Mouse (Mus musculus): Measurements from ENCODE around the gene Unc79. TPM values are rescaled to one million over a fixed set of nuclear protein-coding genes. Genes with fewer than 3 reads are reported as not detected.

The Unc79 gene
- polyA plus RNA-seq, 1 experiment from 2014 or later, result 4.8 TPM

DNA sequence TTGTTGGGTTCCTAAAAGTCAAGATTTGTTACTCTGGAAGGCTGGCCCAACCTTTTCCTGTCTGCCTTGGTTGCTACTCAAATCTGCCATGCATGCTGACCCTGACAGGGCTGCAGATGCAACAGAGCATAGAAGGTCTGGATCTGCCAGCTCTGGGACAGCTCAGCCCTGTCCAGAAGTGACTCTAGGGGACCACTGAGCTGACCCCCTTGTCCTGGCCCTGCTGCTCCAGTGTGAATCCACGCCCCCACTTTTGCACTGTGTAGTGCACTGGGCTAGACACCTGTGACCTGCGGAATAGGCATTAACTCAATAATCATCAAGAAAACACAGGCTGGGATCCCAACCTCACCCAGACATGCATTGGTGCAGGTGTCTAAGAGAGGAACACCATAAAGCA is 266.1 kb downstream of the Unc79 start:
- Histone ChIP-seq H3K27ac (replicated peaks) (0 out of 2 replicates have a peak overlapping the region, but pooled peaks have one; percentile 30), H3K9ac (replicated peaks) (no peak overlapping the region), H3K4me3 (no peak overlapping the region), H3K9me3 (no peaks in the 10 kb centered on the region), H3K4me2 (replicated peaks) (no peak overlapping the region), H3K36me3 (peaks cover 7% of the 10 kb centered on the region; the same call in 1 of the 2 replicates), H3K4me1 (peaks cover 12% of the 10 kb centered on the region), H3K27me3 (no peaks in the 10 kb centered on the region)
- no peak for ATAC-seq (ENCODE audit: low FRiP score, low read depth)
- 100% methylated on average over 2 of the region's 2 CpGs for WGBS

- Histone ChIP-seq H3K9ac (replicated peaks) (no peak overlapping the region), H3K4me3 (no peak overlapping the region), H3K27ac (replicated peaks) (no peak overlapping the region), H3K36me3 (peaks cover 7% of the 10 kb centered on the region; the same call in 1 of the 2 replicates), H3K27me3 (no peaks in the 10 kb centered on the region), H3K4me2 (replicated peaks) (no peak overlapping the region), H3K4me1 (peaks cover 12% of the 10 kb centered on the region), H3K9me3 (no peaks in the 10 kb centered on the region)
- 77% methylated on average over 6 of the region's 6 CpGs for WGBS
- no peak for ATAC-seq (ENCODE audit: low FRiP score, low read depth)
Observed at GRCm38 (mm10) chr12:103215877-103216610, 267.4 kb downstream of the Unc79 start.

GRCm38 (mm10) chr12:103223671-103224070 is 275.0 kb downstream of the Unc79 start:
- Histone ChIP-seq H3K4me2 (replicated peaks) (no peak overlapping the region), H3K4me1 (no peaks in the 10 kb centered on the region), H3K36me3 (no peaks in the 10 kb centered on the region), H3K9me3 (no peaks in the 10 kb centered on the region), H3K27ac (replicated peaks) (no peak overlapping the region), H3K4me3 (no peak overlapping the region), H3K9ac (replicated peaks) (no peak overlapping the region), H3K27me3 (no peaks in the 10 kb centered on the region)
- no peak for ATAC-seq (ENCODE audit: low FRiP score, low read depth)
- 91% methylated on average over 9 of the region's 9 CpGs for WGBS

DNA sequence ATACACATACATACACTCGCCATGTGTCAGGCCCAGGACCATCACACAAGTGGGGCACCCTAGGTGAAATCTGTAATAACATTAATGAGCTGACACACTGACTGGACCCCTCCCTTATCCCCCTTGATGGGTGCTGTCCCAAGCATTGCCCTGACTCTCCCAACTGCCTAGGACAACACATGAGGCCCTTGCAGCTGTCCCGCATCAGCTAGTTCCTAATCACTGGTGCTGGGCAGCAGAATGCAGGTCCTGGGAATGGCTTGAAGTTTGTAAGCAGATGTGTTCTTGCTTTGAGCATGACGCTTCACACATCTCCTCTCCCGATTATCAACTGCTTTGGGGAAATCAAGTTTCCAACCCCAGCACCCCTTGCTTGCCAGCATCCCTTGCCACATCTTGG is 277.5 kb downstream of the Unc79 start:
- Histone ChIP-seq H3K27ac (replicated peaks) (no peak overlapping the region), H3K36me3 (no peaks in the 10 kb centered on the region), H3K4me2 (replicated peaks) (no peak overlapping the region), H3K27me3 (no peaks in the 10 kb centered on the region), H3K4me3 (no peak overlapping the region), H3K4me1 (no peaks in the 10 kb centered on the region), H3K9me3 (no peaks in the 10 kb centered on the region), H3K9ac (replicated peaks) (no peak overlapping the region)
- no peak for ATAC-seq (ENCODE audit: low FRiP score, low read depth)
- 83% methylated on average over 4 of the region's 4 CpGs for WGBS

GRCm38 (mm10) chr12:103229058-103229457 is 280.4 kb downstream of the Unc79 start:
- H3K4me3 ChIP-seq, result no peak overlapping the region
- no peak overlapping the region for H3K27ac ChIP-seq (replicated peaks)
- no peak overlapping the region for H3K9ac ChIP-seq (replicated peaks)
- H3K4me1 ChIP-seq, result 0 out of 2 replicates have a peak, but pooled peaks cover 7% of the 10 kb centered on the region
- H3K4me2 ChIP-seq (replicated peaks), result no peak overlapping the region
- no peaks in the 10 kb centered on the region for H3K9me3 ChIP-seq
- no peak for ATAC-seq (ENCODE audit: low FRiP score, low read depth)
- WGBS, result 85% methylated on average over 4 of the region's 4 CpGs
- no peaks in the 10 kb centered on the region for H3K27me3 ChIP-seq
- no peaks in the 10 kb centered on the region for H3K36me3 ChIP-seq

Small RNA genes within 50 kb of the gene (microRNA-seq; reads per million reads assigned to microRNA genes)
- gene Gm44324, result not detected

Other genes with a start within 250 kb of the Unc79 start
- gene Itpk1, start 243.9 kb upstream of the Unc79 start, polyA plus RNA-seq (2016; fragmentation: Nextera tagmentation; extraction: Ambion mirVana), result 15.4 and 17.2 TPM in 2 replicates
- gene Moap1, start 205.2 kb upstream of the Unc79 start, polyA plus RNA-seq (2016; fragmentation: Nextera tagmentation; extraction: Ambion mirVana), result 36.8 and 41.6 TPM in 2 replicates
- gene Tmem251, start 205.1 kb upstream of the Unc79 start, polyA plus RNA-seq (2016; fragmentation: Nextera tagmentation; extraction: Ambion mirVana), result 12.6 TPM in 2 replicates
- not detected in 2 replicates for gene Gm28051, start 191.1 kb upstream of the Unc79 start, polyA plus RNA-seq (2016; fragmentation: Nextera tagmentation; extraction: Ambion mirVana)
- 46.0 and 48.2 TPM in 2 replicates for gene Gon7, start 191.1 kb upstream of the Unc79 start, polyA plus RNA-seq (2016; fragmentation: Nextera tagmentation; extraction: Ambion mirVana)
- 54.1 and 56.0 TPM in 2 replicates for gene Ubr7, start 190.9 kb upstream of the Unc79 start, polyA plus RNA-seq (2016; fragmentation: Nextera tagmentation; extraction: Ambion mirVana)
- 32.6 and 36.8 TPM in 2 replicates for gene Gm20604, start 190.2 kb upstream of the Unc79 start, polyA plus RNA-seq (2016; fragmentation: Nextera tagmentation; extraction: Ambion mirVana)
- gene Btbd7, start 70.4 kb upstream of the Unc79 start, polyA plus RNA-seq (2016; fragmentation: Nextera tagmentation; extraction: Ambion mirVana), result 25.8 and 29.6 TPM in 2 replicates
- gene Cox8c, start 49.5 kb upstream of the Unc79 start, polyA plus RNA-seq (2016; fragmentation: Nextera tagmentation; extraction: Ambion mirVana), result not detected in 2 replicates